Mouse (Mus musculus) hindbrain, embryonic 15.5 days (tissue): ENCODE data around the gene Tbc1d24. TPM values are rescaled to one million over a fixed set of nuclear protein-coding genes. Genes with fewer than 3 reads are reported as not detected.

ENCODE experiments used
- ATAC-seq: fragments of 200-750 bp; cut with Nextera tagmentation; 2 replicates; pipeline ENCODE4 v1.8.0; 2017; ENCODE audit warnings: low read depth, moderate number of reproducible peaks, moderate TSS enrichment; ENCODE audit not compliant: low FRiP score
- H3K27ac ChIP-seq: fragments of 300-500 bp; sonication (generic); replicated peaks from 2 replicates; pipeline ENCODE4 v1.5.1; 2015; ENCODE audit warnings: mild to moderate bottlenecking, inconsistent platforms
- H3K27me3 ChIP-seq: fragments of 300-500 bp; sonication (generic); 2 replicates; pipeline ENCODE4 v1.6.1; 2015; ENCODE audit warnings: control low read depth, inconsistent platforms
- H3K36me3 ChIP-seq: fragments of 300-500 bp; sonication (generic); 2 replicates; pipeline ENCODE4 v1.6.1; 2015; ENCODE audit warnings: control low read depth, inconsistent platforms
- H3K4me1 ChIP-seq: fragments of 300-500 bp; sonication (generic); replicated peaks from 2 replicates; pipeline ENCODE4 v1.6.1; 2015; ENCODE audit warnings: control low read depth, inconsistent platforms
- H3K4me2 ChIP-seq: fragments of 300-500 bp; sonication (generic); 2 replicates; pipeline ENCODE4 v1.6.1; 2015; ENCODE audit warnings: moderate library complexity, mild to moderate bottlenecking, inconsistent platforms
- H3K4me3 ChIP-seq: fragments of 300-500 bp; sonication (generic); 2 replicates; pipeline ENCODE4 v1.5.1; 2015; ENCODE audit warnings: mild to moderate bottlenecking, inconsistent platforms
- H3K9ac ChIP-seq: fragments of 300-500 bp; sonication (generic); 2 replicates; pipeline ENCODE4 v1.6.1; 2015; ENCODE audit warnings: inconsistent platforms
- H3K9me3 ChIP-seq: fragments of 300-500 bp; sonication (generic); 2 replicates; pipeline ENCODE4 v1.6.1; 2016; ENCODE audit warnings: control low read depth, inconsistent platforms
- WGBS: fragments of 180-500 bp; shearing (Covaris S2); methylation state at CpG from one replicate; pipeline ENCODE4 v1.1.7; 2015; 5-methylcytosine and 5-hydroxymethylcytosine counted together
- polyA plus RNA-seq: library from polyadenylated mRNA; unstranded; fragments of >200 nt; fragmentation: Nextera tagmentation; extraction: Ambion mirVana; gene quantifications from 2 replicates; pipeline ENCODE4 v1.2.1, GENCODE M21; 2015

Gene Tbc1d24
- polyA plus RNA-seq, 1 experiment from 2014 or later: 26.9 TPM

DNA sequence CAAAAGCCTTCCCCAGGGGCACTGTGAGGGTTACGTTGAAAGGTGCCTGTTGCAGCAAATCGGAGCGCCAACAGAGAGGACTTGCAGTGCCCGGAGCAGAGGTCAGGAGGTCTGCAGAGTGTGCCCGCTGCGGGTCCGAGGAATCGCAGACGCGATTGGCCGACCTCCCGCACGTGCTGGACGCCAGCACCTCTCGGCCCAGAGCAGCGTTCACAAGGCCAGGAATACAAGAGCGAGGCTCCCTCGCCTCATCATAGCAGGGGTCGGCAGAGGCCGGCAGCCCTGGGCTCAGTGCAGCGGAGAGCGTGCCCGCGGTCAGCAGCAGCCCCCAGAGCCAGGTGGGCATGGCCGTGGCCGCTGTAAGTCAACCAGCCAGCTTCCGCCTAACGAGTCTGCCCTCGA lies 3.3 kb upstream of the Tbc1d24 start:
- Histone ChIP-seq H3K4me3 (peak overlapping the region; percentile 47), H3K9ac (peak overlapping the region; percentile 73), H3K4me1 (peaks cover 81% of the 10 kb centered on the region), H3K36me3 (no peaks in the 10 kb centered on the region), H3K27ac (peak overlapping the region; percentile 74), H3K4me2 (peak overlapping the region; percentile 93), H3K27me3 (no peaks in the 10 kb centered on the region), H3K9me3 (no peaks in the 10 kb centered on the region)
- ATAC-seq: no peak
- 0% methylated on average over 29 of the region's 29 CpGs for WGBS

- H3K9ac ChIP-seq: peak overlapping the region; percentile 73
- peak overlapping the region; percentile 74; the same call in 1 of the 2 replicates for H3K27ac ChIP-seq
- H3K4me3 ChIP-seq: peak overlapping the region; percentile 47
- H3K9me3 ChIP-seq: no peaks in the 10 kb centered on the region
- ATAC-seq: no peak
- no peaks in the 10 kb centered on the region for H3K27me3 ChIP-seq
- whole genome bisulfite sequencing: 52% methylated on average over 34 of the region's 34 CpGs
- no peaks in the 10 kb centered on the region for H3K36me3 ChIP-seq
- H3K4me2 ChIP-seq: peak overlapping the region; percentile 93
- peaks cover 88% of the 10 kb centered on the region for H3K4me1 ChIP-seq
These were observed 2.6 kb upstream of the Tbc1d24 start for GRCm38 (mm10) chr17:24207768-24208640.

- peak; percentile 17 for ATAC-seq
- 4% methylated on average over 62 of the region's 62 CpGs for WGBS
These were observed 1.3 kb upstream of the Tbc1d24 start for GRCm38 (mm10) chr17:24206451-24207351.

DNA sequence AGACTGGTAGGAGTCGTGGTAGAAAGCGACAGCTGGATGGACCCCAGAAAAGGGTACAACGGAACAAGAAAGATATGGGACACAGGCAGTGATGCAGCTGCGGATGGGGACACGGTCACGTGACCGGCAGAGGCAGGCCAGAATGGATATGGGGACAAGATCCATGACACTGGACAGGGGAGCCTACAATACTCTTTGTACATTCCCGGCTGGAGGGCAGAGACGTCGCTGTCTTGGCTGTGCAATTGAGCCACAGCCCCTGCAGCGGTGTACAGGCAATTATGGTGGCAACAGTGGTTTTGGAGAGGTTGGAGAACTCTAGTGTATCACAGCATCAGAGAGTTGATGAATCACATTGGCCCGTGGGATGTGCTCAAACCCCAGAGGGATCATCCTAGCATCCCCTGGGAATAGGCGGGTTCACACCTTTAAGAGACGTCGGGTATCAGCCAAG lies 573 bp upstream of the Tbc1d24 start:
- no peaks in the 10 kb centered on the region for H3K9me3 ChIP-seq
- peak; percentile 16; the same call in 1 of the 2 replicates for ATAC-seq
- H3K36me3 ChIP-seq: no peaks in the 10 kb centered on the region
- no peaks in the 10 kb centered on the region for H3K27me3 ChIP-seq
- H3K9ac ChIP-seq: peak overlapping the region; percentile 81
- peak overlapping the region; percentile 80 for H3K27ac ChIP-seq
- peaks cover 92% of the 10 kb centered on the region for H3K4me1 ChIP-seq
- 5% methylated on average over 15 of the region's 15 CpGs for WGBS
- H3K4me3 ChIP-seq: peak overlapping the region; percentile 81
- peak overlapping the region; percentile 93 for H3K4me2 ChIP-seq

More at GRCm38 (mm10) chr17:24206451-24207351, 1.3 kb upstream of the Tbc1d24 start:
- no peaks in the 10 kb centered on the region for H3K27me3 ChIP-seq
- no peaks in the 10 kb centered on the region for H3K36me3 ChIP-seq
- H3K9me3 ChIP-seq: no peaks in the 10 kb centered on the region
- peak overlapping the region; percentile 80 for H3K27ac ChIP-seq
- H3K9ac ChIP-seq: peak overlapping the region; percentile 81
- peaks cover 95% of the 10 kb centered on the region for H3K4me1 ChIP-seq
- H3K4me3 ChIP-seq: peak overlapping the region; percentile 81
- H3K4me2 ChIP-seq: peak overlapping the region; percentile 93

- Histone ChIP-seq H3K9ac (peak overlapping the region; percentile 81), H3K9me3 (no peaks in the 10 kb centered on the region), H3K4me2 (peak overlapping the region; percentile 93), H3K36me3 (no peaks in the 10 kb centered on the region), H3K27me3 (no peaks in the 10 kb centered on the region), H3K4me1 (peaks cover 85% of the 10 kb centered on the region), H3K4me3 (peak overlapping the region; percentile 81), H3K27ac (peak overlapping the region; percentile 67)
- no peak for ATAC-seq
- WGBS: 12% methylated on average over 7 of the region's 7 CpGs
These were observed 516 bp downstream of the Tbc1d24 start for GRCm38 (mm10) chr17:24204846-24205245.

- ATAC-seq: no peak
- Histone ChIP-seq H3K4me2 (peak overlapping the region; percentile 93), H3K9ac (peak overlapping the region; percentile 0; the same call in 1 of the 2 replicates), H3K27ac (no peak overlapping the region; the same call in 1 of the 2 replicates), H3K27me3 (no peaks in the 10 kb centered on the region), H3K36me3 (no peaks in the 10 kb centered on the region), H3K4me3 (peak overlapping the region; percentile 81), H3K4me1 (peaks cover 78% of the 10 kb centered on the region), H3K9me3 (no peaks in the 10 kb centered on the region)
- WGBS: 71% methylated on average over 3 of the region's 3 CpGs
These were observed 1.5 kb downstream of the Tbc1d24 start for GRCm38 (mm10) chr17:24203611-24204534.

DNA sequence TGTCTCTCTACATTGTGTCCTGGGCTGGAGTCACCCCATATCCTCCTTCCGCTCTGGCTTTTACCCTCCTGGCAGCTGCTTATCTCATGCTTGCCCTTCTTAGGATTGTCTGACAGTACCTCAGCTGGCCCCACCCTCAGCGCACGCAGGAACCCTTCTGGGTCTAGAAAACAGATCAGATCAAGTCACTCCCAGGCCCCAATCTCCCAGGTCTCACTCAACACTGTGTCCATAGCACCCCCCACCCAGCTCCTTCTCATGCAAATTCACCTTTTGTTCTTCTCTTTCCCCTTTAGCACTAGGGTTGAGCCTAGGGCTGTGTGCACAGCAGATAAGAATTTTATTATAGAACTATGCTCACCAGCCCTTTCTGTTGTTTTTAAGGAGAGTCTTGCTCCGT lies 2.3 kb downstream of the Tbc1d24 start:
- 38% methylated on average over 4 of the region's 4 CpGs for WGBS
- Histone ChIP-seq H3K27me3 (no peaks in the 10 kb centered on the region), H3K4me1 (peaks cover 70% of the 10 kb centered on the region), H3K36me3 (no peaks in the 10 kb centered on the region), H3K27ac (no peak overlapping the region), H3K4me3 (no peak overlapping the region), H3K9ac (no peak overlapping the region), H3K4me2 (peak overlapping the region; percentile 93), H3K9me3 (no peaks in the 10 kb centered on the region)
- no peak for ATAC-seq

DNA sequence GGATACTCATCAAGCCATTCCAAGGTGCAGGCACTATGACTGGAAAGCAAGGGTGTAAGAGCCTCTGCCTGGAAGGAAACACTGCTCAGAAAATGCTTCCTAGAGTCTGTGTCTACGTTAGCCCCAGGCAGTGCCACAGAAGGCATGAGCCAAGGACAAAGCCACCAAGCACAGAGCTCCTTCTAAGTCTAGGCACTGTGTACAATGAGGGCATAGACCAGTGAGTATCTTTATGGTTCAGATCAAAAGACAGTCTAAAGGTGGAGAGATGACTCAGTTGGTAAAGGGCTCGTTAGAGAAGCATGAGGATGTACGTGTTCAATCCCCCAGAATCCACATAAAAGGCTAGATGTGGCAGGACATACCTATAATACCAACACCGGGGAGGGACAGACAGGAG lies 4.3 kb downstream of the Tbc1d24 start:
- Histone ChIP-seq H3K4me1 (peaks cover 54% of the 10 kb centered on the region), H3K27me3 (no peaks in the 10 kb centered on the region), H3K27ac (no peak overlapping the region), H3K4me3 (no peak overlapping the region), H3K9ac (no peak overlapping the region), H3K36me3 (no peaks in the 10 kb centered on the region), H3K9me3 (no peaks in the 10 kb centered on the region), H3K4me2 (no peak overlapping the region)
- ATAC-seq: no peak
- WGBS: 85% methylated on average over 4 of the region's 4 CpGs

DNA sequence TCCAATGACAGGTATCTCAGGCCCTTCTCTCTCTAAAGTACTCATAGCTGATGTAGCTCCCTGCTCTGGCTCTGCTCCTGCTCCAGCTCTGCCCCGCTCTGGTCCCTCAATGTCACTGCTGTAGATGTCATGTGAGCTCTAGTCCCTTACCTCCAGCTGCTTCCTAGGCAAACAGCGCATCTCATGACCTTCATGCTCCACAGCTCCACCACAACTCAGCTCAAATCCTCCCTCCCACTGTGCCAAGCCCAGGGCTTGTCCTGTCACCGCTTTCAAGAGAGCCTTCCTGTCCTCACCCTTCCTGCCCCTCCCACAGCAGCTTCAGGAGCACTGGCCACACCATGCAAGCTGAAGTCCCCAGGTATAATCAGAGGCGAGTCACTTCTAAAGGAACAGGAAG lies 5.6 kb downstream of the Tbc1d24 start:
- ATAC-seq: no peak
- WGBS: 69% methylated on average over 4 of the region's 4 CpGs

DNA sequence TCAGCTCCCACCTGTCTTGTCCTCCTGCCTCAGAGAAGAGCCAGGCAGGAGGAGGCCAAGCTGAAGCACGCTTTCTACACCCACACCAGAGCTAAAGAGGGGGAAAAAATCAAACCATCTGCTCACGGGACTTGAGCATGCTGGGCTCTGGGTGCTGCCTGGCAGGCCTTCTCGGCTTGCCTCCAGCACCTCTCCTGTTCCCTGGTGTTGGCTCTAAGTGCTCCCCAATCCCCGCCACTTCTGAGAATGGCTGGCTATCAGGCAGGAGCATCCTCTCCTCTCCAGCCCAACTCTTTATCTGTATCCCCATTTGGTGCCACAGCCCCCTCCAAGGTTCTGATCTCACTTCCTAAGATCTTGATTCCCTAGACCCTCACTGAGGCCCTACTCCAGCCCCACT lies 6.1 kb downstream of the Tbc1d24 start:
- Histone ChIP-seq H3K27ac (no peak overlapping the region), H3K9ac (no peak overlapping the region)
- WGBS: 84% methylated on average over 4 of the region's 4 CpGs

More for the DNA sequence above, 5.6 kb downstream of the Tbc1d24 start:
- H3K27ac ChIP-seq: no peak overlapping the region
- H3K9ac ChIP-seq: no peak overlapping the region
- no peaks in the 10 kb centered on the region for H3K27me3 ChIP-seq
- H3K4me3 ChIP-seq: no peak overlapping the region
- H3K9me3 ChIP-seq: no peaks in the 10 kb centered on the region
- no peak overlapping the region for H3K4me2 ChIP-seq
- H3K4me1 ChIP-seq: peaks cover 46% of the 10 kb centered on the region
- no peaks in the 10 kb centered on the region for H3K36me3 ChIP-seq

More for the DNA sequence above, 6.1 kb downstream of the Tbc1d24 start:
- Histone ChIP-seq H3K4me2 (no peak overlapping the region), H3K4me3 (no peak overlapping the region), H3K4me1 (peaks cover 41% of the 10 kb centered on the region), H3K27me3 (no peaks in the 10 kb centered on the region), H3K9me3 (no peaks in the 10 kb centered on the region), H3K36me3 (no peaks in the 10 kb centered on the region)
- no peak for ATAC-seq
